In the genomic region with DNA sequence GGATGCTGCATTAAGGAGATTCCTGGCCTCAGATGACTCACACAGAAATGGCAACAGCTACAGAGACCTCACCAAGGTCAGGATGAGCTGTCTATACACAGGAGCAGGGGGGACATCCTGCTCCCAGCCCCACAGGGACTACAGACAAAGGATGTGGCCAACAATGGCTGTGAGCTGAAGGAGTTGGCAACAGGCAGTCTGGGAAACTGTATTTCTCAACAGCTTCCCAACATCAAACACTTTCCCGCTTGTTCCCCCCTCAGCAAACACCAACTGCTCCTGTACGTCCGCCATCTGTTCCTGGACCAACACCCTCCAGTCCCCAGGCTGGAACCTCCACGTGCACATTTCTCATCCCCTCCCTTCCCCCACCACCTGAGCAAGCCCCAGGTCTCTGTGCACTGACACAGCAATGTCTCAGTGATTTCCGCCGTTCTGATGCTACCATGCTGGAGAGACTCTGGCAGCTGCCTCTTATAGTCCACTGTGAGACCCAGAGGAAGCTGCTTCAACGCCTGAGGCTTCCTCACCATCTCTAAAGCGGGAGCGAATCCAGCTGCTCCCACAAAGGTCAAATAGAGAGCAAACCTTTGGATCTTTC, we compare ENCODE assay signal across 9 mouse cellular contexts. TPM values are rescaled to one million over a fixed set of nuclear protein-coding genes. Genes with fewer than 3 reads are reported as not detected.
DNase-seq lines count a peak whose midpoint lies in the region; ATAC-seq and TF ChIP-seq lines count a peak whose summit lies in the region.
"Had no signal": no experiment of that assay in that cellular context is flagged by ENCODE, and none has a peak within 500 bp of the region (broad histone marks: within the 10 kb centered on the region; RNA-seq: fewer than 3 reads in every experiment).

No protein-coding gene starts in this region.

- WGBS in hindbrain, embryonic 13.5 days: 38% methylated on average over 9 of the region's 9 CpGs
- 15% methylated on average over 9 of the region's 9 CpGs for WGBS in lung, postnatal 0 days

- peak; percentile 37 to 59 for DNase-seq in adrenal gland, adult (ENCODE audit: inconsistent age in 2 of 2, low spot score in 1 of 2)
- no peak for DNase-seq in adrenal gland, adult 18-20 months (ENCODE audit: low spot score in 2 of 2)
- DNase-seq in adrenal gland, postnatal 10 days: peak; percentile 27
- peak; percentile 74 for DNase-seq in lung, postnatal 0 days (ENCODE audit: low spot score)
- no peak for DNase-seq in spleen, postnatal 4 days (ENCODE audit: low spot score in 2 of 2)
- no peak for DNase-seq in spleen, adult 18-20 months

- peaks cover 6% of the 10 kb centered on the region; the same call in 1 of the 2 replicates for H3K4me1 ChIP-seq in hindbrain, embryonic 13.5 days (replicated peaks)
- peaks cover 3% of the 10 kb centered on the region; the same call in 1 of the 2 replicates for H3K4me1 ChIP-seq in lung, postnatal 0 days (ENCODE audit: insufficient read depth, low read depth, low read length)
- H3K4me1 ChIP-seq: liver, embryonic 15.5 days had no signal

- H3K9me3 ChIP-seq in hindbrain, embryonic 13.5 days: no peaks in the 10 kb centered on the region
- H3K9me3 ChIP-seq in lung, postnatal 0 days (ENCODE audit: low read length): no peaks in the 10 kb centered on the region
- H3K9me3 ChIP-seq: liver, embryonic 15.5 days had no signal

- ATAC-seq in hindbrain, embryonic 13.5 days (ENCODE audit: low FRiP score): peak; percentile 43; the same call in 1 of the 2 replicates
- peak; percentile 58 for ATAC-seq in lung, postnatal 0 days
- no peak for ATAC-seq in activated CD4-positive, CD25-positive, alpha-beta regulatory T cell, adult 4 months

- no peak overlapping the region for H3K9ac ChIP-seq in hindbrain, embryonic 13.5 days
- no peak overlapping the region for H3K9ac ChIP-seq in lung, postnatal 0 days (replicated peaks; ENCODE audit: low read depth)
- H3K9ac ChIP-seq: liver, embryonic 15.5 days had no signal

- no peak; the same call in 1 of the 2 replicates for TF ChIP-seq EP300 in lung, postnatal 0 days (IDR thresholded peaks at IDR 0.05)

- H3K27ac ChIP-seq in hindbrain, embryonic 13.5 days: no peak overlapping the region
- H3K27ac ChIP-seq in lung, postnatal 0 days (ENCODE audit: low read length): no peak overlapping the region
- H3K27ac ChIP-seq: liver, embryonic 15.5 days had no signal

- peaks cover 19% of the 10 kb centered on the region for H3K27me3 ChIP-seq in hindbrain, embryonic 13.5 days
- no peaks in the 10 kb centered on the region for H3K27me3 ChIP-seq in lung, postnatal 0 days (replicated peaks; ENCODE audit: insufficient read depth, low read length)
- H3K27me3 ChIP-seq: liver, embryonic 15.5 days had no signal

- no peaks in the 10 kb centered on the region for H3K36me3 ChIP-seq in hindbrain, embryonic 13.5 days
- no peaks in the 10 kb centered on the region for H3K36me3 ChIP-seq in lung, postnatal 0 days (ENCODE audit: insufficient read depth, low read length)
- H3K36me3 ChIP-seq: liver, embryonic 15.5 days had no signal

- H3K4me3 ChIP-seq in hindbrain, embryonic 13.5 days: no peak overlapping the region
- H3K4me3 ChIP-seq in lung, postnatal 0 days (ENCODE audit: low read depth, low read length): no peak overlapping the region
- H3K4me3 ChIP-seq: liver, embryonic 15.5 days had no signal

- TF ChIP-seq CTCF in lung, postnatal 0 days (IDR thresholded peaks at IDR 0.05): no peak

- no peak overlapping the region for H3K4me2 ChIP-seq in hindbrain, embryonic 13.5 days
- no peak overlapping the region for H3K4me2 ChIP-seq in lung, postnatal 0 days (replicated peaks; ENCODE audit: low read depth, low read length)
- H3K4me2 ChIP-seq: liver, embryonic 15.5 days had no signal

RNA-seq across cellular contexts. Expression of gene Piwil4, which starts 9.5 kb away (rescaled TPM):
- total RNA-seq in adrenal gland, adult 18-20 months (2021): under 1 TPM in 1 of 2 experiments, not detected in 1; 0.19 TPM
- total RNA-seq in adrenal gland, postnatal 10 days (2021): under 1 TPM; 0.18 to 0.33 TPM
- 0.30 and 0.48 TPM in 2 replicates for polyA plus RNA-seq in hindbrain, embryonic 13.5 days (2015; fragmentation: Nextera tagmentation; extraction: Ambion mirVana)
- 9.1 and 9.8 TPM in 2 replicates for polyA plus RNA-seq in lung, postnatal 0 days (2015; fragmentation: Nextera tagmentation; extraction: Ambion mirVana)
- under 1 TPM in 1 of 2 experiments, not detected in 1; 0.45 TPM for polyA plus RNA-seq in activated CD4-positive, CD25-positive, alpha-beta regulatory T cell, adult 4 months (2017; shearing (Covaris generic))

RNA-seq across cellular contexts. Expression of gene Fut4, which starts 21.2 kb away (rescaled TPM):
- under 1 TPM; 0.53 to 0.77 TPM for total RNA-seq in adrenal gland, adult 18-20 months (2021)
- total RNA-seq in adrenal gland, postnatal 10 days (2021): 1 to 10 TPM; 2.3 to 2.8 TPM
- polyA plus RNA-seq in hindbrain, embryonic 13.5 days (2015; fragmentation: Nextera tagmentation; extraction: Ambion mirVana): 1.2 and 1.3 TPM in 2 replicates
- 6.1 and 7.8 TPM in 2 replicates for polyA plus RNA-seq in lung, postnatal 0 days (2015; fragmentation: Nextera tagmentation; extraction: Ambion mirVana)
- polyA plus RNA-seq in activated CD4-positive, CD25-positive, alpha-beta regulatory T cell, adult 4 months (2017; shearing (Covaris generic)): under 1 TPM; 0.08 to 0.14 TPM

RNA-seq across cellular contexts. Expression of gene 1700012B09Rik, which starts 39.8 kb away (rescaled TPM):
- total RNA-seq in adrenal gland, adult 18-20 months (2021): not detected
- total RNA-seq in adrenal gland, postnatal 10 days (2021): not detected
- polyA plus RNA-seq in hindbrain, embryonic 13.5 days (2015; fragmentation: Nextera tagmentation; extraction: Ambion mirVana): 3.7 and 6.3 TPM in 2 replicates
- polyA plus RNA-seq in lung, postnatal 0 days (2015; fragmentation: Nextera tagmentation; extraction: Ambion mirVana): 11.9 and 12.5 TPM in 2 replicates
- not detected for polyA plus RNA-seq in activated CD4-positive, CD25-positive, alpha-beta regulatory T cell, adult 4 months (2017; shearing (Covaris generic))
- polyA plus RNA-seq: liver, embryonic 15.5 days had no signal

RNA-seq across cellular contexts. Expression of gene Mre11a, which starts 53.4 kb away (rescaled TPM):
- 10 to 100 TPM; 17.2 TPM for total RNA-seq in adrenal gland, adult 18-20 months (2021)
- 10 to 100 TPM; 19.9 to 23.3 TPM for total RNA-seq in adrenal gland, postnatal 10 days (2021)
- 11.9 and 15.5 TPM in 2 replicates for polyA plus RNA-seq in hindbrain, embryonic 13.5 days (2015; fragmentation: Nextera tagmentation; extraction: Ambion mirVana)
- polyA plus RNA-seq in lung, postnatal 0 days (2015; fragmentation: Nextera tagmentation; extraction: Ambion mirVana): 4.7 and 8.1 TPM in 2 replicates
- 10 to 100 TPM; 19.6 to 24.6 TPM for polyA plus RNA-seq in activated CD4-positive, CD25-positive, alpha-beta regulatory T cell, adult 4 months (2017; shearing (Covaris generic))

RNA-seq across cellular contexts. Expression of gene Ankrd49, which starts 53.6 kb away (rescaled TPM):
- total RNA-seq in adrenal gland, adult 18-20 months (2021): 10 to 100 TPM; 10.6 to 13.8 TPM
- 10 to 100 TPM; 12.3 to 17.2 TPM for total RNA-seq in adrenal gland, postnatal 10 days (2021)
- 35.6 and 35.7 TPM in 2 replicates for polyA plus RNA-seq in hindbrain, embryonic 13.5 days (2015; fragmentation: Nextera tagmentation; extraction: Ambion mirVana)
- polyA plus RNA-seq in lung, postnatal 0 days (2015; fragmentation: Nextera tagmentation; extraction: Ambion mirVana): 19.7 and 21.4 TPM in 2 replicates
- 10 to 100 TPM; 25.5 to 30.9 TPM for polyA plus RNA-seq in activated CD4-positive, CD25-positive, alpha-beta regulatory T cell, adult 4 months (2017; shearing (Covaris generic))

Comparison
In these comparisons a context has a peak if more than half of its experiments do, and no peak if none do; other contexts are left out.
1. DNase-seq: peak in adrenal gland, adult (2 of 2), adrenal gland, postnatal 10 days (single experiment) and lung, postnatal 0 days (single experiment); none in adrenal gland, adult 18-20 months (0 of 2), spleen, postnatal 4 days (0 of 2) and spleen, adult 18-20 months (0 of 2).